Mouse (Mus musculus): ENCODE measurements around the gene Olfr869.

Gene Olfr869

DNA sequence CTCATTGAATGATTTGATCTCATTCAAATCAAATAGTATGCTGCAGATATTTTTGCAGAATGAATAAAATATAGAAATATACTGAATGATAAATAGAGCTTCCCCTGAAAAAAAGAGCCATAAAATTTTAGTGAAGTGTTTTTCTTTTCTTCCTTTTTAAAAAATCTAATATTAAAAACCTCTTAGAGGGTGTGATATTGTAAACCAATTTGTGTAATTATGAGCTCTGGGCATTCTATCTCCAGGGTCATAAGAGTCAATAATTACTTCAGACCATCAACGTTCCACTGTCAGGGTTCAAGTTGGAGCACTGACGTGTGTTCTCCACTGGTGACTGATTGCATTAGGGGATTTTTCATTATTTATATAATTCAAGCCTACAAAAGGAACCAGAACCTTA, at the start of gene Olfr869:
Olfr869 (plus strand) TSS at position 301 of the 400 bp plus-strand sequence.
- CTCF ChIA-PET = no interaction called here

DNA sequence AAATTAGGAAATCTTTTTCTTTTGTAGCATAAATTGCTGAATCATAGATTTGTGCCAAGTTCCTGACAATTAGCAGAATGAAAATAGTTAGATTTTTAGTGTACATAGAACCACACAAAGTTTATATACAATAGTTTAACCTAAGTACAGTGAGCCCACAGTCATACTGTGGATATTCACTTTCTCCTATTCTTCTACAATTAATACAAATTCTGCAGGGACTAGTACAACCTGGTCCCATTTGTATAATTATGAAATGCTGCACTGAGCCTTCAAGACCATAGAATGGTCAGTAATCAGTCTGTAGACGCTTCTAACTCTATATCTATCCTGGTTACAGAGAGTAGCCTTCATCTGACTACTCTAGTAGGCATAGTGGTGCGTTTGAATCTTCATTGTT, 30.5 kb upstream of the Olfr869 start, which contains the start of gene Olfr868:
Olfr868 (plus strand) TSS at position 301 of the 400 bp plus-strand sequence.
- CTCF ChIA-PET = no interaction called here

DNA sequence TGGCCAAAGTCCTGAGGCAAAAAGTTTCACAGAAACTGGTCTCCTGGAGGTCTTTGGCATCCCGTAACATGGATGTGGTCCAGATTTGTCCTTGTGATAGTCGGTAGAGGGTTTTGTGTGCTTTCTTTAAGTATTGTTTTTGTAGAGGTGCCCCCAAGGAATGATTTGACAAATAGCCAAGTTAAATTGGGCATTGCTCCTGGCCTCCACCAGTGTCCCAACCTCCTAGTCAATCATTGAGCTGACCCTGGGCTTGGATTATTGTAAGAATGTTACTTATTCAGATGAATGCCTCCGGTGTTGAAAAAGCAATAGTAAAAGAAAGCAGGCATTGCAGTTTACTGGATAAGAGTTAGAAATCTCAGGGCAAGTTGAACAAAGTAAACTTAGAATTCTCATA, 20.9 kb downstream of the Olfr869 start:
- CTCF ChIA-PET = no interaction called here

DNA sequence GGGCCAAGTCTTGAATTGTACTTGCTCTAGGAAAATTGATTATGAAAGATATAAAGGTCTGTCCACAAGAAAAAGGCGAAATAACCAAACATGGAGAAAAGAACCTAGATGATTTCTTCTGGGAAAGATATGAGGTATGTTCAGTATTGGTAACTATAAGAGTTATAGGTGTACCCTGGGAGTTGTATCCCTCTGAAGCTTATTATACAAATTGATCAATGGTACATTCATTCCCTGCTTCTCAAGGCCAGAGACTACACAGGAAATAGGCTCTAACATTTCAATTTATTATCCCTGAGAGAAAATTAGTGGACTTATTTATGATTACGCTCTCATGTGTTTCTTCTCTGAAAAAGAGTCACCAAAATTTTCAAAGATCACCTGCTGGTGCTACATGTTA, 45.1 kb downstream of the Olfr869 start, which contains the start of gene Olfr870:
Olfr870 (minus strand) TSS at position 101 of the 400 bp plus-strand sequence.
- CTCF ChIA-PET = no interaction called here

DNA sequence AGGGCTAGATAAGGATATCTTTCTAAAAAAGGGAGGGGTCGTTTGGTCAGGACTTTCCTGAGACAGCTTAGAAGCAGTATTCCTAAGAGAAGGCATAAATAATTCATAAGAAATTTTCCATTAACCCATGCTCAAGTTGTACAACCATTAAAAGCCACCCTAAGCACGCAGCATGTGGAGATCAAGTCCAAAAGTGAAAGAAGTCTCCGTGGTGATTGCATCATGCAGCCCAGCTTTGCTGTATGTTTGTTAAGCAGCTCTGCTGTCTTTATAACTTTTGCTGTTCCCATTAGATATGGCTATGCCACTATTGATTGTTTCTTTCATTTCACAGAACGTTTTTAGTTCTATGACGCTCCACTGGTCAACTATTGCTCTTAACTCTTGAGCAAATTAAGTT, 50.7 kb downstream of the Olfr869 start:
- CTCF ChIA-PET = no interaction called here

Data from spleen, embryonic (tissue).